Mouse (Mus musculus) bone marrow macrophage, adult 2 months (primary cell): ENCODE measurements around the gene Nrm.

Source experiments
- CTCF ChIP-seq: IDR thresholded peaks from 2 replicates; pipeline ENCODE4 v1.5.1; 2012; ENCODE audit warnings: low read depth, mild to moderate bottlenecking, low read length, moderate library complexity
- POLR2A ChIP-seq: IDR thresholded peaks from 2 replicates; pipeline ENCODE4 v1.6.1; 2012; ENCODE audit warnings: mild to moderate bottlenecking, low read depth, low read length, borderline replicate concordance

DNA sequence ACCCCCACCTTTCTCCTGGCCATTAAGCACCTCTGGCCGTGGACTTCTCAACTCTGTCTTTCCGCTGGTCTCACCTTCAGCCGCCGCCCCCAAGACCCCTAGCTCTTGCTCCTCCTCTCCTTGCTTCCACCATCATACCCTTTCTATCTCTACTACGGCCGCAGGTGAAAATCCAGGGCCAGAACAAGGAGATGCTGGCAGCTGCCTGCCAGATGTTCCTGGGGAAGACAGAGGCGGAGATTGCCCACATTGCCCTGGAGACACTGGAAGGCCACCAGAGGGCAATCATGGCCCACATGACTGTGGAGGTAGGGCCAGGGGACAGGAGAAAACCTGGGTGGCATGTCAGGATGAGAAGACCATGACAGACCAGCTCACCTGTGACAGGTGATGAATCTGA, 36.7 kb upstream of the Nrm start:
- TF ChIP-seq CTCF: no peak; the same call in 1 of the 2 replicates
- no peak for TF ChIP-seq POLR2A
